Mouse (Mus musculus) G1E (cell line): ENCODE data around the gene Plxna4.

Experiments used
- CTCF ChIP-seq: IDR thresholded peaks from 2 replicates; pipeline ENCODE4 v1.5.1; 2012; ENCODE audit warnings: low read depth, low read length, inconsistent platforms, mixed read lengths
- GATA1 ChIP-seq: IDR thresholded peaks from 2 replicates; pipeline ENCODE4 v1.6.1; 2012; ENCODE audit warnings: borderline replicate concordance, low read length, inconsistent platforms, mixed read lengths
- POLR2AphosphoS5 ChIP-seq: IDR thresholded peaks from 2 replicates; pipeline ENCODE4 v1.6.1; 2012; ENCODE audit warnings: low read depth, low read length, inconsistent platforms; ENCODE audit not compliant: insufficient replicate concordance
- TAL1 ChIP-seq: conservative IDR thresholded peaks from 2 replicates; pipeline ENCODE4 v1.6.1; 2012; ENCODE audit warnings: low read depth, low read length, inconsistent platforms, mixed read lengths

DNA sequence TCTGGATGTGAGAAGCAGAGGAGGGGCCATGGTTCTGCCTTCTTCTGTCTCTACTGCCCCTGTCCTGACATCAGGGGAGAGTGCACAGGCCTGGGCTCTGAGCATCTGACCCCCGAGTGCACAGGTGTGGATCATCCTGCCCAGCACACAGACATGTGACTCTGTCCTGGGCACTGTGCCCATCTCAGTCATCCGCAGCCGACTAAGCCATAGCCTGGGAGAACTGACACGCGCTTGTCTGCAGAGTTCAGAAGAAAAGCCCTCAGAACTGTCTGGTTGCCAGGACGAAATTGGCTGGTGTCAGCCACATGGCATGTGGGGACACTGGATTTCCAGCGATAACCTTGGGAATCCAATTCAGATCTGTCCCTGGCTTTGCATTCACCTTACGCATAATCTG is 210.8 kb downstream of the Plxna4 start:
- TF ChIP-seq POLR2AphosphoS5, result no peak
- no peak for TF ChIP-seq CTCF
- TF ChIP-seq TAL1, result no peak
- no peak for TF ChIP-seq GATA1
